Mouse (Mus musculus) hindbrain, postnatal 0 days (tissue): ENCODE data around the gene Psmb7. TPM values are rescaled to one million over a fixed set of nuclear protein-coding genes. Genes with fewer than 3 reads are reported as not detected.

ENCODE experiments used
- ATAC-seq: fragments of 200-750 bp; cut with Nextera tagmentation; 2 replicates; pipeline ENCODE4 v1.8.0; 2017; ENCODE audit warnings: mild to moderate bottlenecking, moderate TSS enrichment, moderate library complexity
- DNase-seq: peaks from one replicate; pipeline ENCODE4 v3.0.0-alpha.2; 2015; ENCODE audit warnings: low spot score
- H3K27ac ChIP-seq: fragments of 300-500 bp; sonication (generic); 2 replicates; pipeline ENCODE4 v1.5.1; 2014; ENCODE audit warnings: mild to moderate bottlenecking
- H3K27me3 ChIP-seq: fragments of 300-500 bp; sonication (generic); 2 replicates; pipeline ENCODE4 v1.6.1; 2014; ENCODE audit warnings: low read length, mixed read lengths; ENCODE audit not compliant: insufficient read depth
- H3K36me3 ChIP-seq: fragments of 300-500 bp; sonication (generic); 2 replicates; pipeline ENCODE4 v1.6.1; 2014; ENCODE audit warnings: low read length, mixed read lengths; ENCODE audit not compliant: insufficient read depth
- H3K4me1 ChIP-seq: fragments of 300-500 bp; sonication (generic); 2 replicates; pipeline ENCODE4 v1.6.1; 2014; ENCODE audit warnings: antibody characterized with exemption, low read length, mixed read lengths; ENCODE audit not compliant: insufficient read depth
- H3K4me2 ChIP-seq: fragments of 300-500 bp; sonication (generic); 2 replicates; pipeline ENCODE4 v1.6.1; 2014; ENCODE audit warnings: low read depth, mild to moderate bottlenecking, low read length, moderate library complexity, mixed read lengths
- H3K4me3 ChIP-seq: fragments of 300-500 bp; sonication (generic); 2 replicates; pipeline ENCODE4 v1.5.1; 2014; ENCODE audit warnings: low read length
- H3K9ac ChIP-seq: fragments of 300-500 bp; sonication (generic); replicated peaks from 2 replicates; pipeline ENCODE4 v1.6.1; 2014; ENCODE audit warnings: mild to moderate bottlenecking, low read length, moderate library complexity, mixed read lengths
- H3K9me3 ChIP-seq: fragments of 300-500 bp; sonication (generic); 2 replicates; pipeline ENCODE4 v1.6.1; 2016; ENCODE audit warnings: low read length, mixed read lengths
- CTCF ChIP-seq: IDR thresholded peaks from 2 replicates; pipeline ENCODE4 v1.5.1; 2016; ENCODE audit warnings: antibody characterized with exemption, control low read depth, low read depth
- WGBS: fragments of 180-500 bp; shearing (Covaris S2); extraction: QIAGEN DNeasy Blood & Tissue Kit; methylation state at CpG from one replicate; pipeline ENCODE4 v1.1.7; 2014; 5-methylcytosine and 5-hydroxymethylcytosine counted together
- polyA plus RNA-seq: library from polyadenylated mRNA; unstranded; fragments of >200 nt; fragmentation: Nextera tagmentation; extraction: Ambion mirVana; gene quantifications from 2 replicates; pipeline ENCODE4 v1.2.1, GENCODE M21; 2015
- total RNA-seq: library from RNA; depleted of rRNA; stranded (reverse); fragments of >200 nt; gene quantifications from 2 replicates; pipeline ENCODE4 v1.2.3, GENCODE M21; 2014

Psmb7 gene
- total and polyA plus RNA-seq, 2 experiments from 2014 or later: 178 to 300 TPM

GRCm38 (mm10) chr2:38653694-38654093 lies 9.8 kb upstream of the Psmb7 start:
- Histone ChIP-seq H3K4me1 (no peaks in the 10 kb centered on the region), H3K4me3 (no peak overlapping the region), H3K27ac (no peak overlapping the region), H3K9ac (no peak overlapping the region), H3K36me3 (no peaks in the 10 kb centered on the region), H3K27me3 (no peaks in the 10 kb centered on the region), H3K4me2 (no peak overlapping the region), H3K9me3 (no peaks in the 10 kb centered on the region)
- DNase-seq: no peak
- WGBS: 68% methylated on average over 2 of the region's 2 CpGs
- ATAC-seq: no peak
- no peak for TF ChIP-seq CTCF

DNA sequence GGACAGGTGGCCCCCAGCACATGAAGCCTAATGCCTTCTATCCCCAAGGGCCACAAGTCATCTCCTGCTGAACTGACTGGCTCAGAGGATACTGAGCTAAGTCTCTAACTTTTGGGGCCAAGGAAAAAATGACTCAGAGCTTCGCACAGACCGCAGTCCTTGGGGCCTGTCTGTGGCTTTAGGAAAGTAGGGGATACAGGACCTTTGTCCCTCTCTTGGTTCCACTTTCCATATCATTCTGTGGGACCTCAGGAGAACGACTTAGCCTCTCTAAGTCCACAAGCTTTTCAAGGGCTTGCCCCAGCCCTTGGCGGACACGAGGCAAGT lies 9.4 kb upstream of the Psmb7 start:
- Histone ChIP-seq H3K27ac (no peak overlapping the region), H3K36me3 (no peaks in the 10 kb centered on the region), H3K4me3 (no peak overlapping the region), H3K4me2 (no peak overlapping the region), H3K9ac (no peak overlapping the region), H3K4me1 (no peaks in the 10 kb centered on the region), H3K27me3 (no peaks in the 10 kb centered on the region), H3K9me3 (no peaks in the 10 kb centered on the region)
- 88% methylated on average over 5 of the region's 5 CpGs for whole genome bisulfite sequencing
- no peak for TF ChIP-seq CTCF
- no peak for ATAC-seq
- no peak for DNase-seq

DNA sequence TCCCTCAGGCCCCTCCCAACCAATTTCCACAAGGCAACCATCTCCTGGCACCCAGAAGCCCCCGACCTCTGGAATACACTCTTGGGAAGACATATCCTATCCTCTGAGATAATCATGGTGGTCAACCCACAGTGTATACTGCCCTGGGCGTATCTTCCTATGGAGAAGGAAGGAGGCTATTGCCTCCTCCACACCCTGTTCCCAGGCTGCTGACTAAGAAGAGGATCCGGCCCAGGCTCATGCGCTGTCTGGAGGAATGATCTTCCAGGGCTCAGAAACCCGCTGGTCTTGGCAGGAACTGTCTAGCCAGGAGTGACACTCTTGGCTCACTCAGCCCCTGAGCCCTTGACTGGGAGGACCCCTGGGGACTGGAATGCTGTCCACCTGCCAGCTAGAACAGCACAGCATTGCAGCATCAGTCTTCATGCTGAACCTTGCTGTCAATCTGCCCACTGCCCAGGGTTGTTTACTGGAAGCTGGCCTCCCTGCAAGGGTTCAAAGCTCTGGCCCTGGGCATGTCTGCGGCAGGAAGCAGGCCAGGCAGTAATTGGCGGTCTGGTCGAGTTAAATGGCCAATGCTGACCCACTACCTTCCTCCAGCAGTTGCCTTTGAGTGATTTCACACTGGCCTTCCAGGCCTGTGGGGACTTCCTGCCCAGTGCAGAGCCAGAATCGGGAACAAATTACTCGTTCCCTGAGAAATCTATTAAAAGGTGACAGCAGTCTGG lies 8.8 kb upstream of the Psmb7 start:
- no peak overlapping the region for H3K4me2 ChIP-seq
- H3K36me3 ChIP-seq: no peaks in the 10 kb centered on the region
- H3K9ac ChIP-seq: no peak overlapping the region
- no peak for TF ChIP-seq CTCF
- DNase-seq: peak; percentile 38
- no peak overlapping the region for H3K4me3 ChIP-seq
- WGBS: 49% methylated on average over 10 of the region's 10 CpGs
- peak; percentile 71 for ATAC-seq
- no peaks in the 10 kb centered on the region for H3K27me3 ChIP-seq
- H3K9me3 ChIP-seq: no peaks in the 10 kb centered on the region
- H3K4me1 ChIP-seq: no peaks in the 10 kb centered on the region
- no peak overlapping the region for H3K27ac ChIP-seq

GRCm38 (mm10) chr2:38652098-38652497 lies 8.2 kb upstream of the Psmb7 start:
- Histone ChIP-seq H3K27ac (no peak overlapping the region), H3K36me3 (no peaks in the 10 kb centered on the region), H3K27me3 (no peaks in the 10 kb centered on the region), H3K4me3 (no peak overlapping the region), H3K9me3 (no peaks in the 10 kb centered on the region), H3K9ac (no peak overlapping the region), H3K4me2 (no peak overlapping the region), H3K4me1 (0 out of 2 replicates have a peak, but pooled peaks cover 5% of the 10 kb centered on the region)
- 74% methylated on average over 7 of the region's 7 CpGs for WGBS
- TF ChIP-seq CTCF: no peak
- ATAC-seq (no peak), DNase-seq (no peak)

GRCm38 (mm10) chr2:38650340-38650739 lies 6.5 kb upstream of the Psmb7 start:
- Histone ChIP-seq H3K27ac (no peak overlapping the region), H3K27me3 (no peaks in the 10 kb centered on the region), H3K4me3 (no peak overlapping the region), H3K36me3 (no peaks in the 10 kb centered on the region), H3K9me3 (no peaks in the 10 kb centered on the region), H3K4me2 (no peak overlapping the region), H3K4me1 (0 out of 2 replicates have a peak, but pooled peaks cover 6% of the 10 kb centered on the region), H3K9ac (no peak overlapping the region)
- ATAC-seq (no peak), DNase-seq (no peak)
- WGBS: 87% methylated on average over 1 of the region's 1 CpGs
- TF ChIP-seq CTCF: no peak

DNA sequence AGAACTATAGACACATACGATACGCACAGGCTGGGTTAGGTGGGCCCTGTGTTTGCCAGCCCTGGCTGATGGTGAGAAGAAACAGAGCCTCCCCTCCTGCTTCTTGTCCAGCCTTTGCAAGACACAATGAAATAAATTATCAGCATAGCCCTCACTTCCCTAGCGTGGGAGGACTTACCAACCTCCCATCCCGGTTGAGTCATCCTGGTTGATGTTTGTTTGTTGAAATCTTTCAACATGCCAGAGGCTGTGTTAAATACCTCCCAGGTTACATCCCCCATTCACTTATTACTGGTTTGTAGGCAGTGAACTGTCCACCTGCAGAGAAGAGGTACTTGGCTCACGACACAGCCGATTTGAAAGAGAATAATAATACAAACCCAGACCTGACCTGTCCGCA lies 3.8 kb upstream of the Psmb7 start:
- Histone ChIP-seq H3K4me3 (no peak overlapping the region), H3K36me3 (no peaks in the 10 kb centered on the region), H3K27me3 (no peaks in the 10 kb centered on the region), H3K27ac (peak overlapping the region; percentile 46; the same call in 1 of the 2 replicates), H3K4me1 (0 out of 2 replicates have a peak, but pooled peaks cover 6% of the 10 kb centered on the region), H3K9ac (0 out of 2 replicates have a peak overlapping the region, but pooled peaks have one; percentile 9), H3K4me2 (no peak overlapping the region), H3K9me3 (no peaks in the 10 kb centered on the region)
- no peak for DNase-seq
- ATAC-seq: no peak
- no peak for TF ChIP-seq CTCF
- WGBS: 69% methylated on average over 7 of the region's 7 CpGs

GRCm38 (mm10) chr2:38647201-38647606 lies 3.3 kb upstream of the Psmb7 start:
- H3K36me3 ChIP-seq: no peaks in the 10 kb centered on the region
- WGBS: 42% methylated on average over 8 of the region's 8 CpGs
- ATAC-seq (peak; percentile 61), DNase-seq (peak; percentile 77)
- H3K4me3 ChIP-seq: no peak overlapping the region
- H3K9ac ChIP-seq: 0 out of 2 replicates have a peak overlapping the region, but pooled peaks have one; percentile 9
- H3K9me3 ChIP-seq: no peaks in the 10 kb centered on the region
- H3K4me1 ChIP-seq: 0 out of 2 replicates have a peak, but pooled peaks cover 6% of the 10 kb centered on the region
- no peak overlapping the region for H3K4me2 ChIP-seq
- H3K27ac ChIP-seq: peak overlapping the region; percentile 46; the same call in 1 of the 2 replicates
- TF ChIP-seq CTCF: no peak
- no peaks in the 10 kb centered on the region for H3K27me3 ChIP-seq
